Comparison of ENCODE assay signal across 18 mouse cellular contexts in the genomic region with DNA sequence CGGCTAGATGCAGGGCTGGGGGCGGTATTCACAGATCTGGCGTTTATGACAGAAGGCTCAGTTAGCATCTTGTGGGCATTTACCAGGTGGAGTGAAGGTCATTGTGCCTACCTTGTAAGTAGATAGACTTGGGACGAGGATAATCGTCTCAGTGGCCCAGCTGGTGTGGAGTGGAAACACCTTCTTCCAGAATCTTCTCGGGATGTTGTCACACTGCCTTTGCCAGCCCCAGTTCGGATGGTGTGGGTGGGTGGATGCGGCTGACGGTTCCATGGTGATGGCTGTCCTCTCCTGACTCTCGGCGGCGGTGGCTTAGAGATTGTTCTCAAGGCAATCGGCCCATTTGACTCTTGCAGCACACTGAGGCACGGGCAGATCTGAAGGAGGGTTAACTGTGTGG.
A peak's percentile ranks its signal among the peaks of the same experiment; 100 is the strongest.
DNase-seq lines count a peak whose midpoint lies in the region; TF ChIP-seq lines count a peak whose summit lies in the region.
"Had no signal": no experiment of that assay in that cellular context is flagged by ENCODE, and none has a peak within 500 bp of the region (broad histone marks: within the 10 kb centered on the region; RNA-seq: fewer than 3 reads in every experiment).

No protein-coding gene starts in this region.

- 0 out of 2 replicates have a peak, but pooled peaks cover 7% of the 10 kb centered on the region for H3K4me1 ChIP-seq in lung, adult 2 months (ENCODE audit: control insufficient read depth, insufficient read depth, low read length)
- H3K4me1 ChIP-seq: heart, embryonic 12.5 days; liver, embryonic 13.5 days; midbrain, embryonic 13.5 days had no signal

- 89% methylated on average over 14 of the region's 14 CpGs for WGBS in lung, adult 2 months

- 0 out of 2 replicates have a peak overlapping the region, but pooled peaks have one; percentile 30 for H3K27ac ChIP-seq in left cerebral cortex, adult 2 months
- H3K27ac ChIP-seq in layer of hippocampus, adult 2 months = peak overlapping the region; percentile 64
- H3K27ac ChIP-seq: embryonic facial prominence, embryonic 15.5 days; forebrain, embryonic 10.5 days; hindbrain, embryonic 14.5 days; limb, embryonic 10.5 days; liver, embryonic 13.5 days; midbrain, embryonic 13.5 days had no signal

- DNase-seq in left cerebral cortex, adult 2 months (ENCODE audit: extremely low spot score in 1 of 2, low spot score in 2 of 2) = peak; percentile 41 to 60
- DNase-seq in left cerebral cortex, postnatal 4 days = no peak
- peak; percentile 37 to 46 for DNase-seq in layer of hippocampus, adult 2 months (ENCODE audit: low spot score in 2 of 2)
- peak; percentile 58 to 84 for DNase-seq in left cerebral cortex, postnatal 25 days (ENCODE audit: low spot score in 2 of 2)
- DNase-seq in lung, adult 2 months = no peak
- DNase-seq in kidney, adult 11 months = no peak
- DNase-seq in embryo, embryonic 9.5 days (ENCODE audit: extremely low spot score) = no peak
- DNase-seq: adrenal gland, postnatal 25 days; cerebellum, adult 2 months; kidney, adult 2 months; kidney, postnatal 14 days; liver, embryonic 13.5 days had no signal

- intact Hi-C loops in left cerebral cortex, adult 2 months (cut with DNase I) = loop anchor here (1.0 to 5.0 kb wide), 2 partner anchors 35 to 150 kb away; no protein-coding TSS in a partner anchor
- intact Hi-C loops in left cerebral cortex, postnatal 4 days (cut with DNase I) = loop anchor here (5.0 to 10.0 kb wide), 2 partner anchors 150 to 262 kb away; no protein-coding TSS in a partner anchor
- intact Hi-C loops in left cerebral cortex, postnatal 25 days (cut with DNase I) = loop anchor here (1.0 to 5.0 kb wide), 3 partner anchors 23 to 146 kb away; no protein-coding TSS in a partner anchor

- H3K4me3 ChIP-seq in left cerebral cortex, adult 2 months = no peak overlapping the region
- H3K4me3 ChIP-seq in layer of hippocampus, adult 2 months = peak overlapping the region; percentile 26; the same call in 1 of the 2 replicates
- no peak overlapping the region for H3K4me3 ChIP-seq in lung, adult 2 months (replicated peaks; ENCODE audit: extremely low read depth, low read depth, low read length)
- H3K4me3 ChIP-seq: embryonic facial prominence, embryonic 15.5 days; forebrain, embryonic 10.5 days; heart, embryonic 12.5 days; limb, embryonic 10.5 days; liver, embryonic 13.5 days; midbrain, embryonic 13.5 days had no signal

- no peak for TF ChIP-seq CTCF in left cerebral cortex, adult 2 months (IDR thresholded peaks at IDR 0.05)
- TF ChIP-seq CTCF in layer of hippocampus, adult 2 months (conservative IDR thresholded peaks at IDR 0.05) = no peak
- no peak for TF ChIP-seq CTCF in lung, adult 2 months (IDR thresholded peaks at IDR 0.05; ENCODE audit: insufficient read depth, low read length)

- no peak for TF ChIP-seq POLR2A in lung, adult 2 months (IDR thresholded peaks at IDR 0.05; ENCODE audit: borderline replicate concordance, extremely low read depth, low read depth, low read length)

Comparison
In these comparisons a context has a peak if more than half of its experiments do, and no peak if none do; other contexts are left out.
1. DNase-seq: peak in left cerebral cortex, adult 2 months (2 of 2), layer of hippocampus, adult 2 months (2 of 2) and left cerebral cortex, postnatal 25 days (2 of 2); none in left cerebral cortex, postnatal 4 days (single experiment), lung, adult 2 months (single experiment), kidney, adult 11 months (single experiment) and embryo, embryonic 9.5 days (single experiment).